Mouse (Mus musculus) cortical plate, adult 2 months (tissue): Measurements from ENCODE around the gene Car5a.

Experiments used
- CTCF ChIP-seq: fragments of 200-500 bp; IDR thresholded peaks from 2 replicates; pipeline ENCODE4 v1.5.1; 2011; ENCODE audit warnings: mild to moderate bottlenecking, control low read depth, low read length; ENCODE audit not compliant: insufficient read depth; ENCODE audit errors: extremely low read depth
- POLR2A ChIP-seq: fragments of 200-500 bp; IDR thresholded peaks from 2 replicates; pipeline ENCODE4 v1.6.1; 2011; ENCODE audit warnings: mild to moderate bottlenecking, low read length, control low read depth; ENCODE audit not compliant: insufficient read depth; ENCODE audit errors: extremely low read depth

- no peak for TF ChIP-seq CTCF
- TF ChIP-seq POLR2A: no peak
These were observed 48.1 kb downstream of the Car5a start for GRCm38 (mm10) chr8:121896476-121897145.
